Mouse (Mus musculus): ENCODE measurements around the gene Olfr764-ps1. TPM values are rescaled to one million over a fixed set of nuclear protein-coding genes. Genes with fewer than 3 reads are reported as not detected.
"Not testable (repeated sequence)": the region's sequence is repeated elsewhere in the genome, so short reads cannot be mapped to it uniquely, and the experiment has no call there.

The Olfr764-ps1 gene
- not detected in 2 replicates for polyA plus RNA-seq (2016; fragmentation: Nextera tagmentation; extraction: Ambion mirVana)

- Histone ChIP-seq H3K4me3 (no peak within 1 kb of the TSS), H3K27me3 (ENCODE audit: low read depth, poor library complexity, severe bottlenecking) (no peaks in the 10 kb centered on the region), H3K9me3 (replicated peaks) (no peaks in the 10 kb centered on the region), H3K27ac (replicated peaks) (no peak within 1 kb of the TSS), H3K36me3 (no peaks in the 10 kb centered on the region), H3K4me1 (no peaks in the 10 kb centered on the region)
- WGBS: 78% methylated on average over 3 of the region's 3 CpGs
- DNase-seq (ENCODE audit: low spot score): no peak
Observed at GRCm38 (mm10) chr10:129039796-129040195, at the start of gene Olfr764-ps1. Olfr764-ps1 (minus strand) TSS chr10:129039896.

GRCm38 (mm10) chr10:129082810-129083209 lies 43.1 kb upstream of the Olfr764-ps1 start, which contains the start of gene Olfr767:
Olfr767 (minus strand) TSS chr10:129082910.
- H3K27ac ChIP-seq (replicated peaks); H3K9me3 ChIP-seq (replicated peaks); H3K27me3 ChIP-seq (ENCODE audit: low read depth, poor library complexity, severe bottlenecking); H3K4me3 ChIP-seq; DNase-seq (ENCODE audit: low spot score); H3K4me1 ChIP-seq; H3K36me3 ChIP-seq: not testable (repeated sequence)

GRCm38 (mm10) chr10:129068877-129069276 lies 29.2 kb upstream of the Olfr764-ps1 start, which contains the start of gene Olfr766-ps1:
Olfr766-ps1 (minus strand) TSS chr10:129068977.
- Histone ChIP-seq H3K4me1 (no peaks in the 10 kb centered on the region), H3K4me3 (no peak within 1 kb of the TSS), H3K36me3 (no peaks in the 10 kb centered on the region), H3K27ac (replicated peaks) (no peak within 1 kb of the TSS), H3K27me3 (ENCODE audit: low read depth, poor library complexity, severe bottlenecking) (no peaks in the 10 kb centered on the region), H3K9me3 (replicated peaks) (0 out of 2 replicates have a peak, but pooled peaks cover 2% of the 10 kb centered on the region)
- DNase-seq (ENCODE audit: low spot score): no peak
- WGBS: 88% methylated on average over 2 of the region's 2 CpGs

GRCm38 (mm10) chr10:129049898-129050297 lies 10.2 kb upstream of the Olfr764-ps1 start, which contains the start of gene Olfr765:
Olfr765 (minus strand) TSS chr10:129049998.
- not testable (repeated sequence) for H3K27ac ChIP-seq (replicated peaks); DNase-seq (ENCODE audit: low spot score); H3K36me3 ChIP-seq; H3K4me3 ChIP-seq; H3K9me3 ChIP-seq (replicated peaks); H3K4me1 ChIP-seq; H3K27me3 ChIP-seq (ENCODE audit: low read depth, poor library complexity, severe bottlenecking)

- H3K36me3 ChIP-seq: no peaks in the 10 kb centered on the region
- no peak for DNase-seq (ENCODE audit: low spot score)
- WGBS: 77% methylated on average over 2 of the region's 2 CpGs
- no peaks in the 10 kb centered on the region for H3K9me3 ChIP-seq (replicated peaks)
- no peak overlapping the region for H3K4me3 ChIP-seq
- no peaks in the 10 kb centered on the region for H3K27me3 ChIP-seq (ENCODE audit: low read depth, poor library complexity, severe bottlenecking)
- H3K4me1 ChIP-seq: no peaks in the 10 kb centered on the region
- no peak overlapping the region for H3K27ac ChIP-seq (replicated peaks)
Observed at GRCm38 (mm10) chr10:129028343-129028742, 11.4 kb downstream of the Olfr764-ps1 start.

- Histone ChIP-seq H3K4me1 (no peaks in the 10 kb centered on the region), H3K27me3 (ENCODE audit: low read depth, poor library complexity, severe bottlenecking) (no peaks in the 10 kb centered on the region), H3K9me3 (replicated peaks) (no peaks in the 10 kb centered on the region), H3K27ac (replicated peaks) (no peak overlapping the region), H3K4me3 (no peak overlapping the region), H3K36me3 (no peaks in the 10 kb centered on the region)
- WGBS: 69% methylated on average over 3 of the region's 3 CpGs
- peak; percentile 41 for DNase-seq (ENCODE audit: low spot score)
Observed at GRCm38 (mm10) chr10:129026018-129026662, 13.6 kb downstream of the Olfr764-ps1 start.

GRCm38 (mm10) chr10:129023319-129023718 lies 16.4 kb downstream of the Olfr764-ps1 start:
- no peak overlapping the region for H3K27ac ChIP-seq (replicated peaks)
- H3K9me3 ChIP-seq (replicated peaks): no peaks in the 10 kb centered on the region
- H3K27me3 ChIP-seq (ENCODE audit: low read depth, poor library complexity, severe bottlenecking): no peaks in the 10 kb centered on the region
- H3K36me3 ChIP-seq: no peaks in the 10 kb centered on the region
- H3K4me3 ChIP-seq: no peak overlapping the region
- no peaks in the 10 kb centered on the region for H3K4me1 ChIP-seq
- DNase-seq (ENCODE audit: low spot score): no peak

GRCm38 (mm10) chr10:129014477-129014876 lies 25.2 kb downstream of the Olfr764-ps1 start:
- Histone ChIP-seq H3K9me3 (replicated peaks) (no peaks in the 10 kb centered on the region), H3K27ac (replicated peaks) (no peak overlapping the region), H3K27me3 (ENCODE audit: low read depth, poor library complexity, severe bottlenecking) (no peaks in the 10 kb centered on the region), H3K4me1 (no peaks in the 10 kb centered on the region), H3K36me3 (no peaks in the 10 kb centered on the region), H3K4me3 (no peak overlapping the region)
- DNase-seq (ENCODE audit: low spot score): no peak

GRCm38 (mm10) chr10:129011511-129011910 lies 28.2 kb downstream of the Olfr764-ps1 start:
- H3K36me3 ChIP-seq; H3K4me3 ChIP-seq; H3K9me3 ChIP-seq (replicated peaks); H3K27me3 ChIP-seq (ENCODE audit: low read depth, poor library complexity, severe bottlenecking); DNase-seq (ENCODE audit: low spot score); H3K27ac ChIP-seq (replicated peaks); H3K4me1 ChIP-seq: not testable (repeated sequence)
- WGBS: 67% methylated on average over 2 of the region's 5 CpGs

GRCm38 (mm10) chr10:129010288-129010841 lies 29.3 kb downstream of the Olfr764-ps1 start, which contains the start of gene Olfr763:
Olfr763 (plus strand) TSS chr10:129010791.
- no peak for DNase-seq (ENCODE audit: low spot score)
- no peak within 1 kb of the TSS for H3K27ac ChIP-seq (replicated peaks)

GRCm38 (mm10) chr10:129004032-129004920 lies 35.4 kb downstream of the Olfr764-ps1 start:
- no peak overlapping the region for H3K4me3 ChIP-seq
- H3K9me3 ChIP-seq (replicated peaks): no peaks in the 10 kb centered on the region
- no peaks in the 10 kb centered on the region for H3K27me3 ChIP-seq (ENCODE audit: low read depth, poor library complexity, severe bottlenecking)
- DNase-seq (ENCODE audit: low spot score): no peak
- no peak overlapping the region for H3K27ac ChIP-seq (replicated peaks)
- 73% methylated on average over 14 of the region's 14 CpGs for WGBS
- H3K4me1 ChIP-seq: peaks cover 4% of the 10 kb centered on the region; the same call in 1 of the 2 replicates
- no peaks in the 10 kb centered on the region for H3K36me3 ChIP-seq

More at GRCm38 (mm10) chr10:129010288-129010841, 29.3 kb downstream of the Olfr764-ps1 start, which contains the start of gene Olfr763:
- H3K27me3 ChIP-seq (ENCODE audit: low read depth, poor library complexity, severe bottlenecking): no peaks in the 10 kb centered on the region
- no peaks in the 10 kb centered on the region for H3K9me3 ChIP-seq (replicated peaks)
- H3K4me3 ChIP-seq: no peak within 1 kb of the TSS
- no peaks in the 10 kb centered on the region for H3K4me1 ChIP-seq
- WGBS: 72% methylated on average over 2 of the region's 2 CpGs
- H3K36me3 ChIP-seq: no peaks in the 10 kb centered on the region

- Histone ChIP-seq H3K27me3 (ENCODE audit: low read depth, poor library complexity, severe bottlenecking) (no peaks in the 10 kb centered on the region), H3K4me1 (no peaks in the 10 kb centered on the region), H3K9me3 (replicated peaks) (no peaks in the 10 kb centered on the region), H3K4me3 (no peak overlapping the region), H3K27ac (replicated peaks) (no peak overlapping the region), H3K36me3 (no peaks in the 10 kb centered on the region)
- WGBS: 78% methylated on average over 4 of the region's 4 CpGs
- DNase-seq (ENCODE audit: low spot score): no peak
Observed at GRCm38 (mm10) chr10:128996523-128997040, 43.1 kb downstream of the Olfr764-ps1 start.
